Mouse (Mus musculus) brain, embryonic 14.5 days (tissue): Measurements from ENCODE around the gene Uba7.

Experiments used
- CTCF ChIP-seq: fragments of 200-500 bp; IDR thresholded peaks from 2 replicates; pipeline ENCODE4 v1.5.1; 2012; ENCODE audit warnings: inconsistent platforms, mild to moderate bottlenecking, moderate library complexity, borderline replicate concordance; ENCODE audit not compliant: insufficient read depth, insufficient read length; ENCODE audit errors: extremely low read depth
- POLR2A ChIP-seq: fragments of 200-500 bp; IDR thresholded peaks from 2 replicates; pipeline ENCODE4 v1.6.1; 2012; ENCODE audit warnings: mild to moderate bottlenecking, inconsistent platforms, borderline replicate concordance; ENCODE audit not compliant: poor library complexity, insufficient read depth, insufficient read length, severe bottlenecking; ENCODE audit errors: extremely low read depth

DNA sequence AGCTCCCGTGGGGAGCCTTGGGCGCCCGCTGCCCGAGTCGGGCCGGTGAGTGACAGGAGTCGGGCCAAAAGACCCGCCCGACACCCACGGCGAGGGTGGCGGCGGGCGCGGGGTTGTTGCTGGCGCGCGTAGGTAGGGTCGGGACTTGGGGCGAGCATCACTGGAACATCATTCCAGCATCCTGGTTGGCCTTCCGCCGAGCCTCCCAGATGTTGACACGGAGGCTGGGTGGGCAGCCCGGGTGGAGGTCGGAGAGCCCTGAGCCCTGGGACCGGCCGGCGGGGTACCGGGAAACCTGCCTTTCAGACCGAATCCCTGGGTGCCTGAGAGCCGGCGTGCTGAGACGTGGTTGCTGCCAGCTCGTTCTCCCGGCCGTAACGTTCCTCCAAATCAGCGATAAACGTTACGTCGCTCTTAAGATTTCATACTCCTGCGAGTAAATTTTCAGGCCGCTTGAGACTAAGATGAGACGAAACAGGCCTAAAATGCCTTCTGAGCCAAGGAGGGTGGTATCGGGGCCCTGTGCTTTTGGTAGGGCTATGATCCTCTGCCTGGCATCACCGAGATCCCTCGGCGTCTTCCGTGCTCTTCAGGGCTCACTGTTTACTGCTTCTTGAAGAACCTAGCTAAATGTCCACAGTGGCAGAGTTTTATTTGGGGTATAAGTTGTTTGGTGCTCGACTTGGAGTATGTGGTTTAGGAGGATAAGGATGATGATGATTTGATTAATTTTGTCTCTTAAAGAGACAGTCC is 27.6 kb downstream of the Uba7 start:
- TF ChIP-seq CTCF (no peak), POLR2A (no peak)
